Mouse (Mus musculus): Measurements from ENCODE around the gene Arhgef10l. TPM values are rescaled to one million over a fixed set of nuclear protein-coding genes. Genes with fewer than 3 reads are reported as not detected.

The Arhgef10l gene
- polyA plus RNA-seq, 1 experiment from 2014 or later, result 17.0 TPM

GRCm38 (mm10) chr4:140691481-140691880 is 25.7 kb upstream of the Arhgef10l start:
- ATAC-seq (ENCODE audit: insufficient number of reproducible peaks, low FRiP score, low TSS enrichment, low read depth), result no peak
- Histone ChIP-seq H3K9me3 (replicated peaks) (no peaks in the 10 kb centered on the region), H3K9ac (no peak overlapping the region), H3K4me1 (0 out of 2 replicates have a peak, but pooled peaks cover 5% of the 10 kb centered on the region), H3K4me3 (replicated peaks) (no peak overlapping the region), H3K4me2 (replicated peaks) (no peak overlapping the region), H3K27ac (replicated peaks) (no peak overlapping the region), H3K27me3 (no peaks in the 10 kb centered on the region), H3K36me3 (no peaks in the 10 kb centered on the region)
- WGBS, result 75% methylated on average over 7 of the region's 7 CpGs

DNA sequence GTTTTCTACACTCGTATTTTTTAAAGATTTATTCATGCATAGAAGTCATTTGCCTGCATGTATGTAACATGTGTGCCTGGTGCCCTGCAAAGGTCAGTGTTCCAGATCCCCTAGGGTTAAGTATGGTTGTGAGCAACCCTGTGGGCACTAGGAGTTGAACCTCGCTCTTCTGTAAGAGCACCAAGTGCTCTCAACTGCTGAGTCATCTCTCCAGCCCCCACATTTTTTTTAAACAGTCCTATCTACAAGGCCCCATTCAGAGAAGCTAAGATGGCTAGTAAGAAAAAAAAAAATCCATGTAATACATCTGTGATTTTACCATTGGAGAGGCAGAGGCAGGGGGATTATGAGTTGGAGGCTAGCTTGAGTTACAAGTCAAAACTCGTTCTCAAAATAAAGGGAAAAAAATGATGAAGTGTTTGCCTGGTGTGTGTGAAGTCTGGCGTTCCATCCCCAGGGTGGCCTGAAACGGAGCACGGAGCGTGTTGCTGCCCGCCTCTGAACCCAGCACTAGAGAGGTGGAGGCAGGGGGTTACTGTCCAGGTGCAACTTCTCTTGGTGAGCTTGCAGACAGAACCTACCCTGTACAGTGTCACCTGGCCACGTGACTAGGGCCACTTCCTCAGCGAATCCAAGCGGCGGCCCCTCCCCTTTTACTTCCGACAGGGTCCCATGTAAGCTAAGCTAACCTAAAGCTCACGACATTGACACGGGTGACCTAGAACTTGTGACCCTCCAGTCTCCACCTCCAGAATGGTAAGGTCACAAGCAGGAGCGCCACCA is 24.3 kb upstream of the Arhgef10l start:
- Histone ChIP-seq H3K27ac (replicated peaks) (no peak overlapping the region), H3K9ac (no peak overlapping the region), H3K4me2 (replicated peaks) (no peak overlapping the region), H3K4me1 (0 out of 2 replicates have a peak, but pooled peaks cover 5% of the 10 kb centered on the region), H3K9me3 (replicated peaks) (no peaks in the 10 kb centered on the region), H3K4me3 (replicated peaks) (no peak overlapping the region), H3K27me3 (no peaks in the 10 kb centered on the region), H3K36me3 (no peaks in the 10 kb centered on the region)
- WGBS, result 55% methylated on average over 16 of the region's 16 CpGs
- peak; percentile 27; the same call in 1 of the 2 replicates for ATAC-seq (ENCODE audit: insufficient number of reproducible peaks, low FRiP score, low TSS enrichment, low read depth)

- H3K27me3 ChIP-seq, result no peaks in the 10 kb centered on the region
- no peaks in the 10 kb centered on the region for H3K36me3 ChIP-seq
- WGBS, result 69% methylated on average over 5 of the region's 5 CpGs
- no peaks in the 10 kb centered on the region for H3K9me3 ChIP-seq (replicated peaks)
- H3K9ac ChIP-seq, result no peak overlapping the region
- H3K4me2 ChIP-seq (replicated peaks), result no peak overlapping the region
- ATAC-seq (ENCODE audit: insufficient number of reproducible peaks, low FRiP score, low TSS enrichment, low read depth), result no peak
- no peak overlapping the region for H3K27ac ChIP-seq (replicated peaks)
- peaks cover 17% of the 10 kb centered on the region for H3K4me1 ChIP-seq
- H3K4me3 ChIP-seq (replicated peaks), result no peak overlapping the region
Measured at GRCm38 (mm10) chr4:140688826-140689425, 23.1 kb upstream of the Arhgef10l start.

DNA sequence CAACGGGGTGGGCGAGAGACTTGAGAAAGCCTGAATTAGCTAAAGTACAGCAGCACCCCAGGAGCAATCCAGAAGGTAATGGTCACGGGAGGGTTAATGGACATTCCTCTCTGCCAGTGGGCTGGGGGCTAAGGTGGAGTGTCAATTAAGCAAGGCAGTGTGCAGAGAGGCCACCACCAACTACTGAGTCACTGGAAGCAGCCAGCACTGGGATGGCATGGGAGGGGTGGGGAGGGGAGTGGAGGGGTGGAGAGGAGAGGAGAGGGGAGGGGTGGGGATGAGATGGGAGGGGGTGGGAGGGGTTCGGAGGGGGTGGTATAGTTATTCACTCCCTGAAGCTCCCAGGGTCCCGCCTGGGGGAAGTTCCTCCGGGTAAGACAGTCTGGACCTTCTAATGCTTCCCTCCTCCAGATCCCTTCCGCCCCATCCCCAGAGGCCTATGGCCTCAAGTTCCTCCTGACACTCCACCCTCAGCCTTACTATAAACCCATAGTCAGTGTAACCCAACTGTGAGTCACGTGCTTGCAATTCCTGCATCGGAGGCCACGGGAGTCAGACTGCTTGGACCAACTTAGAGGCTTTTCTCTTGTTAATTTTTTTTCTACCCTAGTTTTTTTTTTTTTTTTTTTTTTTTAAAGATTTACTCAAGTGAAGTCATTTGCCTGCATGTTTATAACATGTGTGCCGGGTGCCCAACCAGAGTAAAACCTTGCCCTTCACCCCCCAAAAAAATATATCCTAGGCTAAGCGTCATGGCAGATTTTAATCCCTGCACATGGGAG is 22.4 kb upstream of the Arhgef10l start:
- Histone ChIP-seq H3K4me3 (replicated peaks) (no peak overlapping the region), H3K9me3 (replicated peaks) (no peaks in the 10 kb centered on the region), H3K9ac (no peak overlapping the region), H3K27me3 (no peaks in the 10 kb centered on the region), H3K4me1 (peaks cover 22% of the 10 kb centered on the region), H3K27ac (replicated peaks) (no peak overlapping the region), H3K4me2 (replicated peaks) (no peak overlapping the region), H3K36me3 (no peaks in the 10 kb centered on the region)
- ATAC-seq (ENCODE audit: insufficient number of reproducible peaks, low FRiP score, low TSS enrichment, low read depth), result no peak
- 48% methylated on average over 11 of the region's 12 CpGs for WGBS

GRCm38 (mm10) chr4:140684881-140685303 is 19.1 kb upstream of the Arhgef10l start:
- Histone ChIP-seq H3K36me3 (no peaks in the 10 kb centered on the region), H3K4me2 (replicated peaks) (peak overlapping the region; percentile 39), H3K27me3 (no peaks in the 10 kb centered on the region), H3K9ac (no peak overlapping the region), H3K4me1 (peaks cover 17% of the 10 kb centered on the region), H3K9me3 (replicated peaks) (no peaks in the 10 kb centered on the region), H3K27ac (replicated peaks) (no peak overlapping the region), H3K4me3 (replicated peaks) (0 out of 2 replicates have a peak overlapping the region, but pooled peaks have one; percentile 2)
- 32% methylated on average over 6 of the region's 6 CpGs for WGBS
- ATAC-seq (ENCODE audit: insufficient number of reproducible peaks, low FRiP score, low TSS enrichment, low read depth), result no peak

DNA sequence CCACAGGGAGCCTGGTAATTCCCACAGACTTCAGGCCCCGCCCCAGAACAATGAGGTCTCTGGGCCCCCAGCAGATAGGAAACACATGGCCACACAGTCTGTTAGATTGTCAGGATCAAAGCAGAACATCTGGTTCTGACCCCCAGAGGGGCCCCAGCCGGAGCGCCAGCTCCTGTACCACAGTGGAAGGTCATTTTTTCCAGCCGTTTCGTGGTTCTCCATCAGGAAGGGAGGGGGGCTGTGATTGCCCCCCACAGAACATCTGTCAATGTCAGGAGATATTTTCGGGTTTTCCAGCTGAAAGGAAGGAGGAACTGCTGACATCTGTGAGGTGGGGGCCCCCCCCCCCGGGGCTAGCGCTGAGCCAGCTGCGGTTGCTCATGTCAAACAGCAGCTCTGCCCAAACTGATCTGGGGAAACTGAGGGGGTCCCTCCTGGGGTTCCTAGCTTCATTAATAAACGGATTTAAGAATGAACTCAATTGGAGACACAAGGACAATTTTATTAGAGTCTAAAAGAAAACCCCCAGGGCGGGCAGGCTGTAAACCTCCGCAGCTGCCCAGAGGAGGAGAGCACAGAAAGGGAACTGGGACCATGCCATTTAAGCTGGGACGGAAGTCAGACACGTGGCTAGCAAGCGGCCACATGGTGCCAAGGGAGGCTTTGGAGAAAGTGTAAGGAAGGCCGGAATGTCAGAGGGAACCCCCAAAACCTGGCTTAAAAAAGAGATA is 18.5 kb upstream of the Arhgef10l start:
- peak; percentile 48; the same call in 1 of the 2 replicates for ATAC-seq (ENCODE audit: insufficient number of reproducible peaks, low FRiP score, low TSS enrichment, low read depth)
- Histone ChIP-seq H3K27ac (replicated peaks) (no peak overlapping the region), H3K4me1 (peaks cover 21% of the 10 kb centered on the region), H3K27me3 (no peaks in the 10 kb centered on the region), H3K36me3 (no peaks in the 10 kb centered on the region), H3K4me3 (replicated peaks) (0 out of 2 replicates have a peak overlapping the region, but pooled peaks have one; percentile 2), H3K9me3 (replicated peaks) (no peaks in the 10 kb centered on the region), H3K4me2 (replicated peaks) (peak overlapping the region; percentile 39), H3K9ac (no peak overlapping the region)
- WGBS, result 2% methylated on average over 16 of the region's 16 CpGs

GRCm38 (mm10) chr4:140683608-140684007 is 17.8 kb upstream of the Arhgef10l start:
- no peak overlapping the region for H3K27ac ChIP-seq (replicated peaks)
- no peaks in the 10 kb centered on the region for H3K36me3 ChIP-seq
- no peak overlapping the region for H3K9ac ChIP-seq
- H3K27me3 ChIP-seq, result no peaks in the 10 kb centered on the region
- H3K4me2 ChIP-seq (replicated peaks), result peak overlapping the region; percentile 39; the same call in 1 of the 2 replicates
- WGBS, result 18% methylated on average over 8 of the region's 8 CpGs
- ATAC-seq (ENCODE audit: insufficient number of reproducible peaks, low FRiP score, low TSS enrichment, low read depth), result no peak
- H3K9me3 ChIP-seq (replicated peaks), result no peaks in the 10 kb centered on the region
- H3K4me3 ChIP-seq (replicated peaks), result no peak overlapping the region
- peaks cover 24% of the 10 kb centered on the region for H3K4me1 ChIP-seq

DNA sequence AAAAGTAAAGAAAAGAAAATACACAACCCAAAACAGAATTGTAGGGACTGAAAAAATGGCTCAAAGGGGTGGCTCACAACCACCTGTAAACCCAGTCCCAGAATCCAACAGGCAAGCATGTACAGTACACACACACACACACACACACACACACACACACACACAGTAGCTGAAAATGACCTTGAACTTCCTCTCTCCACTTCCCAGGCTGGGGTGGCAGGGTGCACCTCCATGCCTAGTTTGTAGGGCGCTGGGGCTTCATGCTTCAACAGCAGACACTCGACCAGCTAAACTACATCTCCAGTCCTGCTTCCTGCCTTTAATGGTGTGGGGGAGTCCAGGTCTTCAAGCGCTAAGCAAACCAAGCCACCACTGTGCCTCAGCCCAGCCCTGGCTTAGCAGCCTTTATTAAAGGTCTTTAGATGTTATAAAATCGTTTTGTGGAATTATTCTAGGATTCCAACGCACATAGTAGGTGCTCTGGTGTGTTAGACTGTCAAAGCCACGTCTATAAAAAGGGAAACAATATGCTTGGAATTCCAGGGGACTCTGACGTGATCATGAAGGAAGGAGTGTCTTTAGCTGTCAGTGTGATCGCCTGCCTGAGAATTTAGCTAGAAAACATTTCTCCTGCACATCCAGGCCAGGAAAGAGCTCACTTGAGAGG is 15.1 kb upstream of the Arhgef10l start:
- Histone ChIP-seq H3K4me1 (peaks cover 24% of the 10 kb centered on the region), H3K27ac (replicated peaks) (no peak overlapping the region), H3K27me3 (no peaks in the 10 kb centered on the region), H3K36me3 (no peaks in the 10 kb centered on the region), H3K4me2 (replicated peaks) (no peak overlapping the region), H3K9me3 (replicated peaks) (no peaks in the 10 kb centered on the region), H3K4me3 (replicated peaks) (no peak overlapping the region), H3K9ac (no peak overlapping the region)
- 51% methylated on average over 8 of the region's 8 CpGs for WGBS
- no peak for ATAC-seq (ENCODE audit: insufficient number of reproducible peaks, low FRiP score, low TSS enrichment, low read depth)

DNA sequence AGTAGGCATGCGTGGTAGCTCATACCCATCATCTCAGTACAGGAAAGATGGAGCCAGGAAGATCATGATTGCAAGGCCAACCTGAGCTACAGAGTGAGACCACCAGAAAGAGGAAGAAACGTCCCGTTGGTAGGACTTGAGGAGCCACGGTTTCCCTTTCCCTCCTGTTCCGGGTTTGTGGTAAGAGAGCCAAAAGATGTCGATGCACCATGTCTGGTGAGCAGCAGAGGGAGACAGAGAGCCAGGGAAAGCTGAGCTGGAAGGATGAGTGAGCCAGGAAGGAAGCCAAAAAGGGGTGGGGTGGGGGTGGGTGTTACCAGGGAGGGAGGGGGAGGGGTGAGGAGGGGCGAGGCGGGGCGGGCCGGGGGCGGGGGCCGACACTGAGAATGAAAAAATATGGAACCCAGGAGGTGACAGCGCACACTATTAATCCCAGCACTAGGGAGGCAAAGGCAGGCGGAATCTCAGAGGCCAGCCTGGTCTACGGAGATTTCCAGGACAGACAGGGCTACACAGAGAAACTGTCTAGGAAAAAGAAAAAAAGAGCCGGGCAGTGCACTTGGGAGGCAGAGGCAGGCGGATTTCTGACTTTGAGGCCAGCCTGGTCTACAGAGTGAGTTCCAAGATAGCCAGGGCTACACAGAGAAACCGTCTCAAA is 14.0 kb upstream of the Arhgef10l start:
- 22% methylated on average over 17 of the region's 18 CpGs for WGBS
- Histone ChIP-seq H3K4me1 (peaks cover 21% of the 10 kb centered on the region), H3K9ac (no peak overlapping the region), H3K4me2 (replicated peaks) (peak overlapping the region; percentile 39), H3K27ac (replicated peaks) (no peak overlapping the region), H3K9me3 (replicated peaks) (no peaks in the 10 kb centered on the region), H3K27me3 (no peaks in the 10 kb centered on the region), H3K36me3 (no peaks in the 10 kb centered on the region), H3K4me3 (replicated peaks) (0 out of 2 replicates have a peak overlapping the region, but pooled peaks have one; percentile 13)
- no peak; the same call in 1 of the 2 replicates for ATAC-seq (ENCODE audit: insufficient number of reproducible peaks, low FRiP score, low TSS enrichment, low read depth)

DNA sequence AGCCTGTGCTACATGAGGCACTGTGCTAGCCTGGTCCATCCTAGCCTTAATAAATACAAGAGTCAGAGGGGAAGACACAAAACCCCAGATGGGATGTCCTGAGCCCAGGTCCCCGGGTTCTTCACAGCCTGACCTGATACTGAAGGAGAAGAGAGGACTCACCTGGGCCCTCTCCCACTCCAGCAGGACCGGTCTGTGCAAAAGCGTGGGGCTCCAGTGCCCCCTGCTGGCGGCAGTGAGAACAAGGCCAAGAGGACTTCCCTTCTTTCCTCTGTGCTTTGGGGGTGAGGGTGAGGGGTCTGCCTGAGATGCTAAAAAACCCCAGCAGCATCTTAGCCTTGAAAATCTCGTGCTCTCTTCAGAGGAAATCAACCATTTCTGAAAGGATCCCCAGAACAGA is 13.2 kb upstream of the Arhgef10l start:
- H3K4me3 ChIP-seq (replicated peaks), result no peak overlapping the region
- H3K36me3 ChIP-seq, result no peaks in the 10 kb centered on the region
- no peak overlapping the region for H3K4me2 ChIP-seq (replicated peaks)
- H3K9ac ChIP-seq, result no peak overlapping the region
- H3K9me3 ChIP-seq (replicated peaks), result no peaks in the 10 kb centered on the region
- ATAC-seq (ENCODE audit: insufficient number of reproducible peaks, low FRiP score, low TSS enrichment, low read depth), result 0 out of 2 replicates have a peak, but pooled peaks have one; percentile 9
- no peak overlapping the region for H3K27ac ChIP-seq (replicated peaks)
- H3K27me3 ChIP-seq, result no peaks in the 10 kb centered on the region
- WGBS, result 18% methylated on average over 5 of the region's 5 CpGs
- H3K4me1 ChIP-seq, result peaks cover 17% of the 10 kb centered on the region

Data from embryonic facial prominence, embryonic 15.5 days (tissue).